Mouse (Mus musculus) megakaryocyte, embryonic 14.5 days (primary cell): ENCODE measurements at regions not wholly inside any gene's neighbourhood (a gene's known extent, or its start where the extent isn't known, plus 50 kb on each side); places are given as distances from the start of the nearest gene placed in this dataset.

ENCODE experiments used
- FLI1 ChIP-seq: IDR thresholded peaks from 2 replicates; pipeline ENCODE4 v1.6.1; 2012; ENCODE audit warnings: low read length, inconsistent platforms, mixed read lengths
- GATA1 ChIP-seq: IDR thresholded peaks from 3 replicates; pipeline ENCODE4 v1.6.1; 2012; ENCODE audit warnings: mixed read lengths, low read length, inconsistent platforms, borderline replicate concordance

- no peak for TF ChIP-seq GATA1
- no peak for TF ChIP-seq FLI1
These were observed 300.6 kb upstream of the Nrp1 start for GRCm38 (mm10) chr8:128057845-128058244.
